Mouse (Mus musculus): ENCODE measurements around the gene Haspin. TPM values are rescaled to one million over a fixed set of nuclear protein-coding genes. Genes with fewer than 3 reads are reported as not detected.
A peak's percentile ranks its signal among the peaks of the same experiment; 100 is the strongest.

Haspin gene
- total RNA-seq (2018; cell fraction: chromatin; rRNA removed), result 10 to 100 TPM in 5 of 26 experiments, 1 to 10 TPM in 19, under 1 TPM in 2; 0.87 to 14.6 (median 3.9) TPM
- 1 to 10 TPM in 24 of 26 experiments, under 1 TPM in 2; 0.51 to 5.1 (median 2.8) TPM for total RNA-seq (2018; cell fraction: cytosol; rRNA removed)
- 10 to 100 TPM in 5 of 26 experiments, 1 to 10 TPM in 19, under 1 TPM in 2; 0.76 to 14.7 (median 4.2) TPM for total RNA-seq (2018; cell fraction: nucleus; rRNA removed)
- polyA plus RNA-seq (2018), result 3.7 to 6.3 TPM (median 4.0 TPM) in 3 replicates

GRCm38 (mm10) chr11:73137591-73138501 lies at the start of gene Haspin:
Gene Haspin, minus strand, starts transcription at chr11:73138294.
- no peaks in the 10 kb centered on the region for H3K36me3 ChIP-seq (ENCODE audit: inconsistent target)
- H3K27ac ChIP-seq, result peak within 1 kb of the TSS; percentile 58
- under 1% methylated on average over 66 of the region's 84 CpGs for WGBS (ENCODE audit: missing documents)
- H3K4me3 ChIP-seq (ENCODE audit: inconsistent target), result peak within 1 kb of the TSS; percentile 70
- peaks cover 49% of the 10 kb centered on the region for H3K79me2 ChIP-seq (ENCODE audit: inconsistent target)

GRCm38 (mm10) chr11:73187231-73187630 lies 49.1 kb upstream of the Haspin start:
- Histone ChIP-seq H3K27ac (no peak overlapping the region), H3K79me2 (ENCODE audit: inconsistent target) (no peaks in the 10 kb centered on the region), H3K36me3 (ENCODE audit: inconsistent target) (peaks cover 79% of the 10 kb centered on the region), H3K4me3 (ENCODE audit: inconsistent target) (no peak overlapping the region)
- 97% methylated on average over 6 of the region's 6 CpGs for WGBS (ENCODE audit: missing documents)

- peaks cover 68% of the 10 kb centered on the region for H3K36me3 ChIP-seq (ENCODE audit: inconsistent target)
- 60% methylated on average over 10 of the region's 10 CpGs for WGBS (ENCODE audit: missing documents)
- no peak overlapping the region for H3K4me3 ChIP-seq (ENCODE audit: inconsistent target)
- no peaks in the 10 kb centered on the region for H3K79me2 ChIP-seq (ENCODE audit: inconsistent target)
- peak overlapping the region; percentile 10; the same call in 1 of the 2 replicates for H3K27ac ChIP-seq
Measured at GRCm38 (mm10) chr11:73185872-73186615, 48.0 kb upstream of the Haspin start.

- Histone ChIP-seq H3K4me3 (ENCODE audit: inconsistent target) (peak overlapping the region; percentile 93), H3K27ac (no peak overlapping the region), H3K79me2 (ENCODE audit: inconsistent target) (peaks cover 64% of the 10 kb centered on the region), H3K36me3 (ENCODE audit: inconsistent target) (peaks cover 4% of the 10 kb centered on the region; the same call in 1 of the 2 replicates)
- WGBS (ENCODE audit: missing documents), result 32% methylated on average over 2 of the region's 2 CpGs
Measured at GRCm38 (mm10) chr11:73177895-73178294, 39.8 kb upstream of the Haspin start.

- Histone ChIP-seq H3K27ac (peak overlapping the region; percentile 81), H3K4me3 (ENCODE audit: inconsistent target) (peak overlapping the region; percentile 93), H3K36me3 (ENCODE audit: inconsistent target) (peaks cover 4% of the 10 kb centered on the region; the same call in 1 of the 2 replicates), H3K79me2 (ENCODE audit: inconsistent target) (peaks cover 68% of the 10 kb centered on the region)
- 1% methylated on average over 28 of the region's 28 CpGs for WGBS (ENCODE audit: missing documents)
Measured at GRCm38 (mm10) chr11:73177509-73177875, 39.4 kb upstream of the Haspin start.

- Histone ChIP-seq H3K79me2 (ENCODE audit: inconsistent target) (peaks cover 74% of the 10 kb centered on the region), H3K36me3 (ENCODE audit: inconsistent target) (no peaks in the 10 kb centered on the region; the same call in 1 of the 2 replicates), H3K27ac (peak within 1 kb of the TSS; percentile 81), H3K4me3 (ENCODE audit: inconsistent target) (peak within 1 kb of the TSS; percentile 93)
- WGBS (ENCODE audit: missing documents), result under 1% methylated on average over 79 of the region's 81 CpGs
Measured at GRCm38 (mm10) chr11:73176608-73177508, 38.8 kb upstream of the Haspin start, which contains the start of the genes Emc6 and Tax1bp3. Gene Emc6, minus strand, starts transcription at chr11:73177037. Gene Tax1bp3, plus strand, starts transcription at chr11:73177083.

- Histone ChIP-seq H3K27ac (peak overlapping the region; percentile 17; the same call in 1 of the 2 replicates), H3K36me3 (ENCODE audit: inconsistent target) (no peaks in the 10 kb centered on the region; the same call in 1 of the 2 replicates), H3K79me2 (ENCODE audit: inconsistent target) (peaks cover 78% of the 10 kb centered on the region), H3K4me3 (ENCODE audit: inconsistent target) (peak overlapping the region; percentile 93)
- WGBS (ENCODE audit: missing documents), result 2% methylated on average over 13 of the region's 15 CpGs
Measured at GRCm38 (mm10) chr11:73176186-73176585, 38.1 kb upstream of the Haspin start.

- 36% methylated on average over 8 of the region's 8 CpGs for WGBS (ENCODE audit: missing documents)
- H3K36me3 ChIP-seq (ENCODE audit: inconsistent target), result no peaks in the 10 kb centered on the region; the same call in 1 of the 2 replicates
- peak overlapping the region; percentile 93 for H3K4me3 ChIP-seq (ENCODE audit: inconsistent target)
- 0 out of 2 replicates have a peak overlapping the region, but pooled peaks have one; percentile 17 for H3K27ac ChIP-seq
- peaks cover 78% of the 10 kb centered on the region for H3K79me2 ChIP-seq (ENCODE audit: inconsistent target)
Measured at GRCm38 (mm10) chr11:73175612-73176011, 37.5 kb upstream of the Haspin start.

- no peak overlapping the region for H3K4me3 ChIP-seq (ENCODE audit: inconsistent target)
- no peaks in the 10 kb centered on the region for H3K36me3 ChIP-seq (ENCODE audit: inconsistent target)
- no peak overlapping the region for H3K27ac ChIP-seq
- WGBS (ENCODE audit: missing documents), result 60% methylated on average over 5 of the region's 5 CpGs
- peaks cover 50% of the 10 kb centered on the region for H3K79me2 ChIP-seq (ENCODE audit: inconsistent target)
Measured at GRCm38 (mm10) chr11:73172186-73172585, 34.1 kb upstream of the Haspin start.

GRCm38 (mm10) chr11:73169231-73169630 lies 31.1 kb upstream of the Haspin start:
- Histone ChIP-seq H3K4me3 (ENCODE audit: inconsistent target) (no peak overlapping the region), H3K79me2 (ENCODE audit: inconsistent target) (peaks cover 27% of the 10 kb centered on the region), H3K36me3 (ENCODE audit: inconsistent target) (no peaks in the 10 kb centered on the region), H3K27ac (no peak overlapping the region)
- 69% methylated on average over 4 of the region's 4 CpGs for WGBS (ENCODE audit: missing documents)

- no peak overlapping the region for H3K27ac ChIP-seq
- no peaks in the 10 kb centered on the region for H3K36me3 ChIP-seq (ENCODE audit: inconsistent target)
- 83% methylated on average over 6 of the region's 6 CpGs for WGBS (ENCODE audit: missing documents)
- no peak overlapping the region for H3K4me3 ChIP-seq (ENCODE audit: inconsistent target)
- H3K79me2 ChIP-seq (ENCODE audit: inconsistent target), result peaks cover 20% of the 10 kb centered on the region
Measured at GRCm38 (mm10) chr11:73168576-73168975, 30.5 kb upstream of the Haspin start.

GRCm38 (mm10) chr11:73168071-73168470 lies 30.0 kb upstream of the Haspin start:
- 96% methylated on average over 8 of the region's 8 CpGs for WGBS (ENCODE audit: missing documents)
- no peaks in the 10 kb centered on the region for H3K36me3 ChIP-seq (ENCODE audit: inconsistent target)
- H3K4me3 ChIP-seq (ENCODE audit: inconsistent target), result no peak overlapping the region
- H3K79me2 ChIP-seq (ENCODE audit: inconsistent target), result peaks cover 15% of the 10 kb centered on the region; the same call in 1 of the 2 replicates
- H3K27ac ChIP-seq, result no peak overlapping the region

- no peak overlapping the region for H3K27ac ChIP-seq
- WGBS (ENCODE audit: missing documents), result 3% methylated on average over 5 of the region's 5 CpGs
- no peaks in the 10 kb centered on the region for H3K36me3 ChIP-seq (ENCODE audit: inconsistent target)
- H3K79me2 ChIP-seq (ENCODE audit: inconsistent target), result no peaks in the 10 kb centered on the region
- H3K4me3 ChIP-seq (ENCODE audit: inconsistent target), result no peak overlapping the region
Measured at GRCm38 (mm10) chr11:73162284-73162683, 24.2 kb upstream of the Haspin start.

Measured in macrophage (primary cell).